Mouse (Mus musculus) embryonic stem cell, embryonic (primary cell): ENCODE results near the gene Pnpla7.

ENCODE experiments used
- CTCF ChIA-PET, 4 experiments: fragments of 300-600 bp in 2 of 4; fragments of 350-600 bp in 2 of 4; sonication (Branson Sonifier 250); formaldehyde crosslinking; loops; one replicate each; lab custom pipeline; 2022; ENCODE audit warnings: inconsistent platforms in 2 of 4; lab: Charles Lee
- POLR2A ChIA-PET, 4 experiments: fragments of 300-600 bp in 2 of 4; fragments of 350-600 bp in 2 of 4; sonication (Branson Sonifier 250); formaldehyde crosslinking; loops; one replicate each; lab custom pipeline; 2022; ENCODE audit warnings: antibody characterized with exemption in 4 of 4, inconsistent platforms in 1 of 4; lab: Charles Lee

Pnpla7 gene

GRCm38 (mm10) chr2:25083697-25084096 lies 107.9 kb downstream of the Pnpla7 start:
- CTCF ChIA-PET, result interaction anchor here in 1 of 4 experiments (0.5 to 0.6 kb wide), 2 partner anchors 19 to 139 kb away, joined by 3 to 4 read pairs; no protein-coding TSS in a partner anchor
- POLR2A ChIA-PET, result interaction anchor here in 1 of 4 experiments (1.5 kb wide), 1 partner anchor 11 kb away, joined by 5 read pairs; the partner anchor contains the start of gene Noxa1

- ChIA-PET CTCF (interaction anchor here in 2 of 4 experiments (0.5 to 0.7 kb wide), 2 partner anchors 280 to 789 kb away, joined by 3 read pairs; partner anchors contain the start of gene Uap1l1 (in 1 of the 2)), POLR2A (interaction anchor here in 1 of 4 experiments (0.6 kb wide), 1 partner anchor 219 kb away, joined by 3 read pairs; no protein-coding TSS in a partner anchor)
Observed at GRCm38 (mm10) chr2:25085571-25085970, 109.7 kb downstream of the Pnpla7 start.

- ChIA-PET CTCF (no interaction called here), POLR2A (interaction anchor here in 1 of 4 experiments (0.6 kb wide), 1 partner anchor 1176 kb away, joined by 3 read pairs; no protein-coding TSS in a partner anchor)
Observed at GRCm38 (mm10) chr2:25087842-25088241, 112.0 kb downstream of the Pnpla7 start.

GRCm38 (mm10) chr2:25088636-25089035 lies 112.8 kb downstream of the Pnpla7 start:
- ChIA-PET POLR2A (interaction anchor here in 2 of 4 experiments (0.7 to 1.0 kb wide), 2 partner anchors 174 to 179 kb away, joined by 3 read pairs; partner anchors contain the start of gene Tprn (in 1 of the 2)), CTCF (interaction anchor here in 1 of 4 experiments (0.7 kb wide), 1 partner anchor 47 kb away, joined by 3 read pairs; no protein-coding TSS in a partner anchor)

- CTCF ChIA-PET, result interaction anchor here in 2 of 4 experiments (0.5 to 1.2 kb wide), 5 partner anchors 36 to 340 kb away, joined by 3 to 6 read pairs (median 3); no protein-coding TSS in a partner anchor
- POLR2A ChIA-PET, result interaction anchor here in 2 of 4 experiments (0.7 to 2.2 kb wide), 7 partner anchors 11 to 159 kb away, joined by 3 to 9 read pairs (median 4); partner anchors contain the start of genes Arrdc1 (in 1 of the 2), Mrpl41 (in 1 of the 2) and Nrarp (in 1 of the 2)
Observed at GRCm38 (mm10) chr2:25094785-25095108, 118.9 kb downstream of the Pnpla7 start.

GRCm38 (mm10) chr2:25095109-25095850 lies 119.4 kb downstream of the Pnpla7 start, which contains the start of gene Noxa1:
Gene Noxa1, minus strand, starts transcription at chr2:25095149.
- ChIA-PET POLR2A (interaction anchor here in 3 of 4 experiments (0.5 to 2.2 kb wide), 9 partner anchors 9 to 160 kb away, joined by 3 to 9 read pairs (median 4); partner anchors contain the start of genes Arrdc1 (in 2 of the 3), Mrpl41 (in 1 of the 3) and Nrarp (in 1 of the 3)), CTCF (interaction anchor here in 2 of 4 experiments (0.5 to 1.2 kb wide), 6 partner anchors 37 to 340 kb away, joined by 3 to 6 read pairs (median 3); partner anchors contain the start of gene Nrarp (in 1 of the 2))

GRCm38 (mm10) chr2:25098005-25098615 lies 122.3 kb downstream of the Pnpla7 start:
- POLR2A ChIA-PET, result no interaction called here
- CTCF ChIA-PET, result interaction anchor here in 2 of 4 experiments (0.9 kb wide), 2 partner anchors 9 to 12 kb away, joined by 3 read pairs; no protein-coding TSS in a partner anchor

- POLR2A ChIA-PET, result no interaction called here
- CTCF ChIA-PET, result no interaction called here
Observed at GRCm38 (mm10) chr2:25098956-25099355, 123.1 kb downstream of the Pnpla7 start.

GRCm38 (mm10) chr2:25099703-25100102 lies 123.9 kb downstream of the Pnpla7 start:
- CTCF ChIA-PET, result interaction anchor here in 2 of 4 experiments (0.6 to 0.7 kb wide), 2 partner anchors 1382 to 1786 kb away, joined by 3 to 5 read pairs; no protein-coding TSS in a partner anchor
- POLR2A ChIA-PET, result interaction anchor here in 1 of 4 experiments (0.5 to 0.6 kb wide), 2 partner anchors 41 to 613 kb away, joined by 3 read pairs; no protein-coding TSS in a partner anchor
